Mouse (Mus musculus): ENCODE measurements around the gene Sp2. TPM values are rescaled to one million over a fixed set of nuclear protein-coding genes. Genes with fewer than 3 reads are reported as not detected.
A peak's percentile ranks its signal among the peaks of the same experiment; 100 is the strongest.

Sp2 gene
- polyA plus RNA-seq, 1 experiment from 2014 or later: 18.9 TPM

- ATAC-seq (replicated peaks; ENCODE audit: low FRiP score): peak; percentile 27
- no peaks in the 10 kb centered on the region for H3K27me3 ChIP-seq (replicated peaks; ENCODE audit: control insufficient read depth, insufficient read depth, low read length)
- H3K36me3 ChIP-seq (ENCODE audit: control insufficient read depth, insufficient read depth, low read length): peaks cover 15% of the 10 kb centered on the region
- H3K4me3 ChIP-seq (ENCODE audit: low read depth, low read length): peak overlapping the region; percentile 71
- WGBS: 62% methylated on average over 16 of the region's 16 CpGs
- H3K9ac ChIP-seq (ENCODE audit: low read depth, low read length): peak overlapping the region; percentile 49
- H3K9me3 ChIP-seq (ENCODE audit: control insufficient read depth, low read length): no peaks in the 10 kb centered on the region
- no peak for DNase-seq (ENCODE audit: low spot score)
- peak overlapping the region; percentile 80 for H3K4me2 ChIP-seq
- peaks cover 36% of the 10 kb centered on the region for H3K4me1 ChIP-seq (replicated peaks; ENCODE audit: control insufficient read depth, insufficient read depth, low read length)
- peak overlapping the region; percentile 95 for H3K27ac ChIP-seq (ENCODE audit: low read depth, low read length)
Measured at GRCm38 (mm10) chr11:96940578-96941465, 41.9 kb downstream of the Sp2 start.

GRCm38 (mm10) chr11:96938426-96938800 lies 44.3 kb downstream of the Sp2 start:
- DNase-seq (ENCODE audit: low spot score): no peak
- Histone ChIP-seq H3K4me2 (no peak overlapping the region; the same call in none of the 2 replicates), H3K4me3 (ENCODE audit: low read depth, low read length) (no peak overlapping the region), H3K9me3 (ENCODE audit: control insufficient read depth, low read length) (no peaks in the 10 kb centered on the region), H3K4me1 (replicated peaks; ENCODE audit: control insufficient read depth, insufficient read depth, low read length) (peaks cover 51% of the 10 kb centered on the region), H3K9ac (ENCODE audit: low read depth, low read length) (no peak overlapping the region; the same call in 1 of the 2 replicates), H3K27me3 (replicated peaks; ENCODE audit: control insufficient read depth, insufficient read depth, low read length) (no peaks in the 10 kb centered on the region), H3K36me3 (ENCODE audit: control insufficient read depth, insufficient read depth, low read length) (peaks cover 15% of the 10 kb centered on the region), H3K27ac (ENCODE audit: low read depth, low read length) (peak overlapping the region; percentile 62)
- 80% methylated on average over 6 of the region's 6 CpGs for WGBS
- ATAC-seq (replicated peaks; ENCODE audit: low FRiP score): no peak

- Histone ChIP-seq H3K4me1 (replicated peaks; ENCODE audit: control insufficient read depth, insufficient read depth, low read length) (peaks cover 48% of the 10 kb centered on the region), H3K9ac (ENCODE audit: low read depth, low read length) (0 out of 2 replicates have a peak overlapping the region, but pooled peaks have one; percentile 13), H3K36me3 (ENCODE audit: control insufficient read depth, insufficient read depth, low read length) (peaks cover 15% of the 10 kb centered on the region), H3K27me3 (replicated peaks; ENCODE audit: control insufficient read depth, insufficient read depth, low read length) (no peaks in the 10 kb centered on the region), H3K4me2 (no peak overlapping the region; the same call in 1 of the 2 replicates), H3K4me3 (ENCODE audit: low read depth, low read length) (no peak overlapping the region), H3K9me3 (ENCODE audit: control insufficient read depth, low read length) (no peaks in the 10 kb centered on the region), H3K27ac (ENCODE audit: low read depth, low read length) (peak overlapping the region; percentile 62)
- 51% methylated on average over 10 of the region's 10 CpGs for WGBS
- DNase-seq (ENCODE audit: low spot score) (no peak), ATAC-seq (replicated peaks; ENCODE audit: low FRiP score) (no peak)
Measured at GRCm38 (mm10) chr11:96937549-96938425, 45.0 kb downstream of the Sp2 start.

GRCm38 (mm10) chr11:96935872-96936650 lies 46.7 kb downstream of the Sp2 start:
- DNase-seq (ENCODE audit: low spot score) (no peak), ATAC-seq (replicated peaks; ENCODE audit: low FRiP score) (no peak)
- Histone ChIP-seq H3K27me3 (replicated peaks; ENCODE audit: control insufficient read depth, insufficient read depth, low read length) (no peaks in the 10 kb centered on the region), H3K4me2 (no peak overlapping the region; the same call in 1 of the 2 replicates), H3K9ac (ENCODE audit: low read depth, low read length) (no peak overlapping the region), H3K4me1 (replicated peaks; ENCODE audit: control insufficient read depth, insufficient read depth, low read length) (peaks cover 44% of the 10 kb centered on the region), H3K9me3 (ENCODE audit: control insufficient read depth, low read length) (no peaks in the 10 kb centered on the region), H3K4me3 (ENCODE audit: low read depth, low read length) (no peak overlapping the region), H3K27ac (ENCODE audit: low read depth, low read length) (peak overlapping the region; percentile 28; the same call in 1 of the 2 replicates), H3K36me3 (ENCODE audit: control insufficient read depth, insufficient read depth, low read length) (peaks cover 15% of the 10 kb centered on the region)
- 87% methylated on average over 9 of the region's 9 CpGs for WGBS

- no peaks in the 10 kb centered on the region for H3K9me3 ChIP-seq (ENCODE audit: control insufficient read depth, low read length)
- peak; percentile 96 for ATAC-seq (replicated peaks; ENCODE audit: low FRiP score)
- H3K9ac ChIP-seq (ENCODE audit: low read depth, low read length): peak overlapping the region; percentile 53
- no peak for DNase-seq (ENCODE audit: low spot score)
- 18% methylated on average over 12 of the region's 12 CpGs for WGBS
- peaks cover 8% of the 10 kb centered on the region for H3K36me3 ChIP-seq (ENCODE audit: control insufficient read depth, insufficient read depth, low read length)
- H3K27me3 ChIP-seq (replicated peaks; ENCODE audit: control insufficient read depth, insufficient read depth, low read length): peaks cover under 1% of the 10 kb centered on the region; the same call in 1 of the 2 replicates
- peak overlapping the region; percentile 6; the same call in 1 of the 2 replicates for H3K4me3 ChIP-seq (ENCODE audit: low read depth, low read length)
- H3K4me2 ChIP-seq: peak overlapping the region; percentile 53
- peak overlapping the region; percentile 77 for H3K27ac ChIP-seq (ENCODE audit: low read depth, low read length)
- peaks cover 46% of the 10 kb centered on the region for H3K4me1 ChIP-seq (replicated peaks; ENCODE audit: control insufficient read depth, insufficient read depth, low read length)
Measured at GRCm38 (mm10) chr11:96934921-96935356, 47.8 kb downstream of the Sp2 start.

- peak overlapping the region; percentile 77; the same call in 1 of the 2 replicates for H3K27ac ChIP-seq (ENCODE audit: low read depth, low read length)
- no peak overlapping the region for H3K4me2 ChIP-seq
- no peak overlapping the region for H3K4me3 ChIP-seq (ENCODE audit: low read depth, low read length)
- H3K9me3 ChIP-seq (ENCODE audit: control insufficient read depth, low read length): no peaks in the 10 kb centered on the region
- DNase-seq (ENCODE audit: low spot score): no peak
- peaks cover 56% of the 10 kb centered on the region for H3K4me1 ChIP-seq (replicated peaks; ENCODE audit: control insufficient read depth, insufficient read depth, low read length)
- no peaks in the 10 kb centered on the region for H3K36me3 ChIP-seq (ENCODE audit: control insufficient read depth, insufficient read depth, low read length)
- no peak overlapping the region for H3K9ac ChIP-seq (ENCODE audit: low read depth, low read length)
- ATAC-seq (replicated peaks; ENCODE audit: low FRiP score): no peak
- H3K27me3 ChIP-seq (replicated peaks; ENCODE audit: control insufficient read depth, insufficient read depth, low read length): peaks cover 7% of the 10 kb centered on the region; the same call in 1 of the 2 replicates
- 83% methylated on average over 13 of the region's 13 CpGs for WGBS
Measured at GRCm38 (mm10) chr11:96933562-96934276, 49.0 kb downstream of the Sp2 start.

GRCm38 (mm10) chr11:96931327-96932062 lies 51.3 kb downstream of the Sp2 start:
- WGBS: 66% methylated on average over 8 of the region's 8 CpGs
- no peaks in the 10 kb centered on the region for H3K36me3 ChIP-seq (ENCODE audit: control insufficient read depth, insufficient read depth, low read length)
- no peak for ATAC-seq (replicated peaks; ENCODE audit: low FRiP score)
- no peak for DNase-seq (ENCODE audit: low spot score)
- no peak overlapping the region for H3K9ac ChIP-seq (ENCODE audit: low read depth, low read length)
- H3K4me2 ChIP-seq: no peak overlapping the region
- H3K9me3 ChIP-seq (ENCODE audit: control insufficient read depth, low read length): no peaks in the 10 kb centered on the region
- H3K27ac ChIP-seq (ENCODE audit: low read depth, low read length): no peak overlapping the region
- H3K27me3 ChIP-seq (replicated peaks; ENCODE audit: control insufficient read depth, insufficient read depth, low read length): peaks cover 12% of the 10 kb centered on the region; the same call in 1 of the 2 replicates
- H3K4me1 ChIP-seq (replicated peaks; ENCODE audit: control insufficient read depth, insufficient read depth, low read length): peaks cover 43% of the 10 kb centered on the region
- no peak overlapping the region for H3K4me3 ChIP-seq (ENCODE audit: low read depth, low read length)
